Comparison of ENCODE assay signal across 9 mouse cellular contexts in the genomic region with DNA sequence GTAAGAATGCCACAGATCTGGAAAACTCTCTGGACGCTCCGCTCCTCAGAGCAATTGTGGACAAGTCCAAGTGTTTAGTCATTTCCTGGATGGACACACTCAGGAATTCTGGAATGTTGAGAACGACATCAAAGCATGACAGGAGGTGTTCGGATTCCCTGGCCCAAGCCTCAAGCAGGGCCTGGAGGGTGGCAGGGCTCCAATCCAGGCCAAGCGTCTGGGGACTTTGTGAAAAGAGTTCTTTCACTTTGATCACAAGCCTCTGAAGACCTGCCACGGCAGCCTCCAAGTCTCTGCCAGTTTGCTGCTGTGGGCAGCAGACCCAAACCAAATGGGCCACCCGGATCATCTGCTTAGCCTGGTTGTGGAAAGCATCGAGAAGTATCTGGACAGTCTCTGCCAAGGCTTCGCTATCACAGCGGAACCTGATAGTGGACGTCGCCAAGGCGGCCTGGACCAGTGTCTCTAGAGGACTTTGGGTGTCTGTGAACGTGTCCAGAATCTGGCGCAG. TPM values are rescaled to one million over a fixed set of nuclear protein-coding genes. Genes with fewer than 3 reads are reported as not detected.
DNase-seq lines count a peak whose midpoint lies in the region; ATAC-seq lines count a peak whose summit lies in the region.
"Had no signal": no experiment of that assay in that cellular context is flagged by ENCODE, and none has a peak within 500 bp of the region (broad histone marks: within the 10 kb centered on the region; RNA-seq: fewer than 3 reads in every experiment).

No protein-coding gene starts in this region.

- H3K9ac ChIP-seq in embryonic facial prominence, embryonic 14.5 days (ENCODE audit: low read depth, low read length) = peak overlapping the region; percentile 52
- H3K9ac ChIP-seq in neural tube, embryonic 12.5 days = peak overlapping the region; percentile 55; the same call in 1 of the 2 replicates

- peaks cover 3% of the 10 kb centered on the region; the same call in 1 of the 2 replicates for H3K4me1 ChIP-seq in embryonic facial prominence, embryonic 14.5 days (ENCODE audit: control insufficient read depth, insufficient read depth, low read length)
- peaks cover 13% of the 10 kb centered on the region for H3K4me1 ChIP-seq in limb, embryonic 10.5 days
- peaks cover 11% of the 10 kb centered on the region for H3K4me1 ChIP-seq in neural tube, embryonic 12.5 days

- 26% methylated on average over 15 of the region's 15 CpGs for WGBS in embryonic facial prominence, embryonic 14.5 days
- WGBS in limb, embryonic 10.5 days = 33% methylated on average over 15 of the region's 15 CpGs
- WGBS in neural tube, embryonic 12.5 days = 37% methylated on average over 15 of the region's 15 CpGs

- peak overlapping the region; percentile 47 for H3K4me3 ChIP-seq in embryonic facial prominence, embryonic 14.5 days (ENCODE audit: low read depth, low read length)
- peak overlapping the region; percentile 57 for H3K4me3 ChIP-seq in limb, embryonic 10.5 days
- peak overlapping the region; percentile 41 for H3K4me3 ChIP-seq in neural tube, embryonic 12.5 days

- H3K27me3 ChIP-seq in embryonic facial prominence, embryonic 14.5 days (replicated peaks; ENCODE audit: control insufficient read depth, insufficient read depth, low read length) = peaks cover 37% of the 10 kb centered on the region
- H3K27me3 ChIP-seq in limb, embryonic 10.5 days (ENCODE audit: low read depth, poor library complexity, severe bottlenecking) = peaks cover 63% of the 10 kb centered on the region
- H3K27me3 ChIP-seq in neural tube, embryonic 12.5 days (replicated peaks) = peaks cover 26% of the 10 kb centered on the region

- no peaks in the 10 kb centered on the region for H3K9me3 ChIP-seq in embryonic facial prominence, embryonic 14.5 days (ENCODE audit: control insufficient read depth, low read length)
- H3K9me3 ChIP-seq in limb, embryonic 10.5 days (replicated peaks) = no peaks in the 10 kb centered on the region
- no peaks in the 10 kb centered on the region for H3K9me3 ChIP-seq in neural tube, embryonic 12.5 days

- H3K27ac ChIP-seq in embryonic facial prominence, embryonic 14.5 days (replicated peaks; ENCODE audit: low read depth, low read length) = no peak overlapping the region
- 0 out of 2 replicates have a peak overlapping the region, but pooled peaks have one; percentile 56 for H3K27ac ChIP-seq in limb, embryonic 10.5 days
- H3K27ac ChIP-seq in neural tube, embryonic 12.5 days = no peak overlapping the region

- no peaks in the 10 kb centered on the region for H3K36me3 ChIP-seq in embryonic facial prominence, embryonic 14.5 days (ENCODE audit: control insufficient read depth, insufficient read depth, low read length)
- no peaks in the 10 kb centered on the region for H3K36me3 ChIP-seq in limb, embryonic 10.5 days
- no peaks in the 10 kb centered on the region for H3K36me3 ChIP-seq in neural tube, embryonic 12.5 days

- no peak for ATAC-seq in embryonic facial prominence, embryonic 14.5 days (ENCODE audit: low read depth)
- ATAC-seq in neural tube, embryonic 12.5 days (ENCODE audit: low FRiP score, low read depth) = no peak; the same call in 1 of the 2 replicates
- no peak for ATAC-seq in granulocyte monocyte progenitor cell, adult 5-6 weeks (replicated peaks; ENCODE audit: poor library complexity, severe bottlenecking)

- DNase-seq in layer of hippocampus, postnatal 10 days (ENCODE audit: low spot score in 2 of 2) = peak; percentile 18 to 23
- no peak for DNase-seq in layer of hippocampus, adult 9-10 months (ENCODE audit: low spot score)
- peak; percentile 10 to 26 for DNase-seq in adrenal gland, postnatal 36 days
- DNase-seq in embryonic facial prominence, embryonic 14.5 days (ENCODE audit: low spot score) = no peak
- no peak for DNase-seq in limb, embryonic 10.5 days (ENCODE audit: low spot score)
- no peak for DNase-seq in ovary, postnatal 10 days (ENCODE audit: low spot score)

- peak overlapping the region; percentile 91 for H3K4me2 ChIP-seq in embryonic facial prominence, embryonic 14.5 days (ENCODE audit: low read depth, low read length)
- H3K4me2 ChIP-seq in neural tube, embryonic 12.5 days (replicated peaks) = peak overlapping the region; percentile 82

RNA-seq across cellular contexts. Expression of a gene that starts 9.5 kb away (rescaled TPM):
- total RNA-seq in layer of hippocampus, postnatal 10 days (2021) = under 1 TPM; 0.18 to 0.27 TPM
- total RNA-seq in adrenal gland, postnatal 36 days (2021) = under 1 TPM; 0.07 to 0.10 TPM
- 0.18 and 0.20 TPM in 2 replicates for polyA plus RNA-seq in embryonic facial prominence, embryonic 14.5 days (2014; fragmentation: Nextera tagmentation; extraction: Ambion mirVana)
- 0.08 TPM in 1 of 2 replicates, not detected in the other for polyA plus RNA-seq in limb, embryonic 10.5 days (2016; fragmentation: Nextera tagmentation; extraction: Ambion mirVana)
- 0.29 and 0.58 TPM in 2 replicates for polyA plus RNA-seq in neural tube, embryonic 12.5 days (2016; fragmentation: Nextera tagmentation; extraction: Ambion mirVana)
- not detected in 2 replicates for total RNA-seq in granulocyte monocyte progenitor cell, adult 5-6 weeks (2014; fragmentation: Nextera tagmentation)
- total RNA-seq in granulocyte monocyte progenitor cell, adult 5-6 weeks (2017) = not detected in 2 replicates
- total RNA-seq: layer of hippocampus, postnatal 25 days had no signal

RNA-seq across cellular contexts. Expression of a gene that starts 27.3 kb away (rescaled TPM):
- total RNA-seq in layer of hippocampus, postnatal 10 days (2021) = 10 to 100 TPM; 61.4 to 62.4 TPM
- total RNA-seq in adrenal gland, postnatal 36 days (2021) = 10 to 100 TPM; 10.7 to 12.1 TPM
- 18.4 and 19.5 TPM in 2 replicates for polyA plus RNA-seq in embryonic facial prominence, embryonic 14.5 days (2014; fragmentation: Nextera tagmentation; extraction: Ambion mirVana)
- 16.5 and 19.8 TPM in 2 replicates for polyA plus RNA-seq in limb, embryonic 10.5 days (2016; fragmentation: Nextera tagmentation; extraction: Ambion mirVana)
- 23.9 and 24.6 TPM in 2 replicates for polyA plus RNA-seq in neural tube, embryonic 12.5 days (2016; fragmentation: Nextera tagmentation; extraction: Ambion mirVana)
- total RNA-seq in granulocyte monocyte progenitor cell, adult 5-6 weeks (2014; fragmentation: Nextera tagmentation) = 2.8 and 3.7 TPM in 2 replicates
- total RNA-seq in granulocyte monocyte progenitor cell, adult 5-6 weeks (2017) = 3.6 and 3.7 TPM in 2 replicates

Comparison
In these comparisons a context has a peak if more than half of its experiments do, and no peak if none do; other contexts are left out.
1. DNase-seq: peak in layer of hippocampus, postnatal 10 days (2 of 2) and adrenal gland, postnatal 36 days (2 of 2); none in layer of hippocampus, adult 9-10 months (single experiment), embryonic facial prominence, embryonic 14.5 days (single experiment), limb, embryonic 10.5 days (single experiment) and ovary, postnatal 10 days (single experiment).
2. RNA of a gene that starts 27.3 kb away (total RNA-seq): 61.4 to 62.4 TPM in layer of hippocampus, postnatal 10 days; 10.7 to 12.1 TPM in adrenal gland, postnatal 36 days and 2.8 to 3.7 TPM in granulocyte monocyte progenitor cell, adult 5-6 weeks; every median in the first group is over 4 times any median in the second.
3. Peak in every context shown above with its lines, with median percentiles within 50 percentile points of each other: H3K4me3 ChIP-seq.